Mouse (Mus musculus): ENCODE results near the gene Zfp385a. TPM values are rescaled to one million over a fixed set of nuclear protein-coding genes. Genes with fewer than 3 reads are reported as not detected.

The Zfp385a gene
- polyA plus RNA-seq, 1 experiment = 21.2 TPM

- H3K79me2 ChIP-seq (ENCODE audit: control insufficient read depth, insufficient read depth) = peaks cover 97% of the 10 kb centered on the region
- no peaks in the 10 kb centered on the region for H3K27me3 ChIP-seq (ENCODE audit: control insufficient read depth, insufficient read depth, insufficient read length)
- peaks cover 85% of the 10 kb centered on the region for H3K79me3 ChIP-seq (ENCODE audit: low read depth)
- no peak overlapping the region for H3K4me3 ChIP-seq (ENCODE audit: insufficient read depth, poor library complexity, severe bottlenecking)
- peaks cover 57% of the 10 kb centered on the region for H3K36me3 ChIP-seq (ENCODE audit: control insufficient read depth, insufficient read depth)
- no peak overlapping the region for H3ac ChIP-seq (ENCODE audit: control insufficient read depth, insufficient read length, low read depth)
- TF ChIP-seq MAX (IDR thresholded peaks at IDR 0.05) (no peak), MYOD1 (IDR thresholded peaks at IDR 0.05; ENCODE audit: control insufficient read depth, insufficient read length, low read depth) (no peak), USF1 (IDR thresholded peaks at IDR 0.05; ENCODE audit: low read depth) (no peak), MYOG (IDR thresholded peaks at IDR 0.05; ENCODE audit: control insufficient read depth, extremely low read depth, insufficient read length) (no peak), CTCF (IDR thresholded peaks at IDR 0.05; ENCODE audit: control insufficient read depth, insufficient read depth, insufficient read length) (no peak), FOSL1 (IDR thresholded peaks at IDR 0.05; ENCODE audit: insufficient read depth, low read length, poor library complexity, severe bottlenecking) (no peak)
Observed at GRCm38 (mm10) chr15:103362333-103362732, 22.4 kb upstream of the Zfp385a start.

DNA sequence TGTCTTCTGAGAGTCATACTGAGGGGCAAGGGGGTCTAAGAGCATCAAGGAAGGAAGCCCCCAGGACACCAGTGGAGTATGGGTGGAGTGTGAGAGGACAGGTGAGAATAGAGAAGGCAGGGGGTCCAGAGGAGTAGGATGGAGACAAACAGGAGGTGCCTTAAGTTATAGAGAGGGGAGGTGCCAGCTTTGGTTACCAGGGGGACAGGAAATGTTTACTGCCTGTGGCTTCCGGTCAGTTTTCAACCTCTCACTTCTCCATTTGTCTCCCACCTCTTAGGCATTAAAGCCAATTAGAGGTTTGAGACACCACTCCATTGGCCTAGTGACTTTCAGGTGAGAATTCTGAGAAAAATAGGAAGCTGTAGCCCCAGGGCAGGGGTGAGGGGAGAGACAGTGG is 21.4 kb upstream of the Zfp385a start:
- H3K36me3 ChIP-seq (ENCODE audit: control insufficient read depth, insufficient read depth) = peaks cover 68% of the 10 kb centered on the region
- TF ChIP-seq FOSL1 (IDR thresholded peaks at IDR 0.05; ENCODE audit: insufficient read depth, low read length, poor library complexity, severe bottlenecking) = no peak
- no peak for TF ChIP-seq CTCF (IDR thresholded peaks at IDR 0.05; ENCODE audit: control insufficient read depth, insufficient read depth, insufficient read length)
- H3K79me2 ChIP-seq (ENCODE audit: control insufficient read depth, insufficient read depth) = peaks cover 99% of the 10 kb centered on the region
- H3K4me3 ChIP-seq (ENCODE audit: insufficient read depth, poor library complexity, severe bottlenecking) = no peak overlapping the region
- no peaks in the 10 kb centered on the region for H3K27me3 ChIP-seq (ENCODE audit: control insufficient read depth, insufficient read depth, insufficient read length)
- H3K79me3 ChIP-seq (ENCODE audit: low read depth) = peaks cover 90% of the 10 kb centered on the region
- no peak overlapping the region for H3ac ChIP-seq (ENCODE audit: control insufficient read depth, insufficient read length, low read depth)

DNA sequence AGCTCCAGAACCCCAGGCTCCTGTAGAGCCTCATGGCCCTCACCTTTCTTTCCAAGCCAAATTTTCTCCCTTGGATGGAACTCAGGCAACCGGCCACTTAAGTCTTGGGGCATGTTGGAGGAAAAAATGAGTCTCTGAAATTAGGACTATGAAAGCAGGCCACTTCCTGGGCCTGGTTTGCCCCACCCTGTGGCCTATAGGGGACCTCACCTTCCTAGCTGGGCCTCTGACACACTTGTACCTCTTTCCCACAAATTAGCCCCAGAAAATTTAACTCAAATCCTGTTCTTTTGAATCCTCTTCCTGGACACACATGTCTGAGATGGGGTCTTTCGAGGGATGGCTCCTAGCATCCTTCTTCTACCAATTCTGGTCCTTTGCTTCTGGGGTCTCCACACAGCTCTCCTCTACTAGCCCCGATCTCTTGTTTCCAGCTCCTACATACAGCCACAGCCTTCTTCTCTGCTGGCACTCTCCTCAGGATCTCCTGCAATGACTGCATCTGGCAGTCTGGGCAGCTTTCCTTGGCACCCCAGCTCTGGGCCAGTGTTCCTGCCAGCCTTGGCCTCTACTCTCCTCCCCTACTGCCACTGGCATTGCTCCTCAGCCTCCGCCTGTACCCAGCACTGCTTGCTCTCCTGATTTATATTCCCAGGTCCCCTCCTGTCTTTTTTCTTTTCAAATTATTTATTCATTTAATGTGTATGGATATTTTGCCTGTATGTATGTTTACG is 20.1 kb upstream of the Zfp385a start:
- no peak overlapping the region for H3ac ChIP-seq (ENCODE audit: control insufficient read depth, insufficient read length, low read depth)
- H3K79me2 ChIP-seq (ENCODE audit: control insufficient read depth, insufficient read depth) = peaks cover 90% of the 10 kb centered on the region
- peaks cover 78% of the 10 kb centered on the region for H3K79me3 ChIP-seq (ENCODE audit: low read depth)
- H3K36me3 ChIP-seq (ENCODE audit: control insufficient read depth, insufficient read depth) = peaks cover 80% of the 10 kb centered on the region
- H3K27me3 ChIP-seq (ENCODE audit: control insufficient read depth, insufficient read depth, insufficient read length) = no peaks in the 10 kb centered on the region
- TF ChIP-seq CEBPB (IDR thresholded peaks at IDR 0.05; ENCODE audit: low read depth) (no peak), FOSL1 (IDR thresholded peaks at IDR 0.05; ENCODE audit: insufficient read depth, low read length, poor library complexity, severe bottlenecking) (no peak), MAX (IDR thresholded peaks at IDR 0.05) (no peak), CTCF (IDR thresholded peaks at IDR 0.05; ENCODE audit: control insufficient read depth, insufficient read depth, insufficient read length) (no peak), MYOD1 (IDR thresholded peaks at IDR 0.05; ENCODE audit: control insufficient read depth, insufficient read length, low read depth) (no peak), USF1 (IDR thresholded peaks at IDR 0.05; ENCODE audit: low read depth) (no peak)
- H3K4me3 ChIP-seq (ENCODE audit: insufficient read depth, poor library complexity, severe bottlenecking) = no peak overlapping the region

DNA sequence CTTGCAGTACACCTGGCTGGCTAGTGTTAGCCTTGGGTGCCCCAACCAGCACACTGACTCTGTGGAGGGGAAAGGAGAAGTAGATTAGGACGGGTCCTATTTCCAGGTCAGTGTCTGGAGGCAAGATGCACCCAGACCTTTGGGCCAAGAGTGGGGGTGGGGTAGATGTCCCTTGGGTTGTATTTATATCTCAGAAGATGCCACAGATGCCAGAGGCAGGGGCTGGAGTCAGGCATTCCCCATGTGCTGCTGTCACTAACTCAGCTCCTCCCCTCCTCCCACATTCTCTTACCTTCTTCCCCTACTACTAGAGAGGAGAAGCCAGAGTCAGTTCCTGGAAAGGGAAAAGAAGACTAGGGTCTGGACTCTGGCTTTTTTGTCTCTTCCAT is 19.2 kb upstream of the Zfp385a start:
- Histone ChIP-seq H3K79me2 (ENCODE audit: control insufficient read depth, insufficient read depth) (peaks cover 81% of the 10 kb centered on the region), H3K4me3 (ENCODE audit: insufficient read depth, poor library complexity, severe bottlenecking) (no peak overlapping the region), H3K36me3 (ENCODE audit: control insufficient read depth, insufficient read depth) (peaks cover 84% of the 10 kb centered on the region), H3K27me3 (ENCODE audit: control insufficient read depth, insufficient read depth, insufficient read length) (no peaks in the 10 kb centered on the region), H3K79me3 (ENCODE audit: low read depth) (peaks cover 69% of the 10 kb centered on the region), H3ac (ENCODE audit: control insufficient read depth, insufficient read length, low read depth) (peak overlapping the region; percentile 14)
- peak; percentile 92 for TF ChIP-seq MYOD1 (IDR thresholded peaks at IDR 0.05; ENCODE audit: control insufficient read depth, insufficient read length, low read depth)
- no peak for TF ChIP-seq CTCF (IDR thresholded peaks at IDR 0.05; ENCODE audit: control insufficient read depth, insufficient read depth, insufficient read length)
- peak; percentile 59 for TF ChIP-seq MAX (IDR thresholded peaks at IDR 0.05)

GRCm38 (mm10) chr15:103358278-103359121 is 18.6 kb upstream of the Zfp385a start:
- TF ChIP-seq CTCF (IDR thresholded peaks at IDR 0.05; ENCODE audit: control insufficient read depth, insufficient read depth, insufficient read length) (no peak), MYOD1 (IDR thresholded peaks at IDR 0.05; ENCODE audit: control insufficient read depth, insufficient read length, low read depth) (peak; percentile 24), CEBPB (IDR thresholded peaks at IDR 0.05; ENCODE audit: low read depth) (no peak), MAX (IDR thresholded peaks at IDR 0.05) (peak; percentile 96), FOSL1 (IDR thresholded peaks at IDR 0.05; ENCODE audit: insufficient read depth, low read length, poor library complexity, severe bottlenecking) (peak; percentile 12)
- H3K79me2 ChIP-seq (ENCODE audit: control insufficient read depth, insufficient read depth) = peaks cover 81% of the 10 kb centered on the region
- peak overlapping the region; percentile 14 for H3ac ChIP-seq (ENCODE audit: control insufficient read depth, insufficient read length, low read depth)
- no peak overlapping the region for H3K4me3 ChIP-seq (ENCODE audit: insufficient read depth, poor library complexity, severe bottlenecking)
- no peaks in the 10 kb centered on the region for H3K27me3 ChIP-seq (ENCODE audit: control insufficient read depth, insufficient read depth, insufficient read length)
- peaks cover 63% of the 10 kb centered on the region for H3K79me3 ChIP-seq (ENCODE audit: low read depth)
- H3K36me3 ChIP-seq (ENCODE audit: control insufficient read depth, insufficient read depth) = peaks cover 84% of the 10 kb centered on the region

GRCm38 (mm10) chr15:103357817-103358216 is 17.9 kb upstream of the Zfp385a start:
- H3K27me3 ChIP-seq (ENCODE audit: control insufficient read depth, insufficient read depth, insufficient read length) = no peaks in the 10 kb centered on the region
- peaks cover 84% of the 10 kb centered on the region for H3K36me3 ChIP-seq (ENCODE audit: control insufficient read depth, insufficient read depth)
- peaks cover 74% of the 10 kb centered on the region for H3K79me2 ChIP-seq (ENCODE audit: control insufficient read depth, insufficient read depth)
- H3K4me3 ChIP-seq (ENCODE audit: insufficient read depth, poor library complexity, severe bottlenecking) = no peak overlapping the region
- TF ChIP-seq FOSL1 (IDR thresholded peaks at IDR 0.05; ENCODE audit: insufficient read depth, low read length, poor library complexity, severe bottlenecking) (no peak), MYOG (IDR thresholded peaks at IDR 0.05; ENCODE audit: control insufficient read depth, extremely low read depth, insufficient read length) (no peak), MAX (IDR thresholded peaks at IDR 0.05) (no peak), CEBPB (IDR thresholded peaks at IDR 0.05; ENCODE audit: low read depth) (no peak), CTCF (IDR thresholded peaks at IDR 0.05; ENCODE audit: control insufficient read depth, insufficient read depth, insufficient read length) (no peak), USF1 (IDR thresholded peaks at IDR 0.05; ENCODE audit: low read depth) (no peak), MYOD1 (IDR thresholded peaks at IDR 0.05; ENCODE audit: control insufficient read depth, insufficient read length, low read depth) (no peak)
- H3K79me3 ChIP-seq (ENCODE audit: low read depth) = peaks cover 56% of the 10 kb centered on the region
- H3ac ChIP-seq (ENCODE audit: control insufficient read depth, insufficient read length, low read depth) = no peak overlapping the region

Data from C2C12 (cell line).